Mouse (Mus musculus): ENCODE data around the gene Baat. TPM values are rescaled to one million over a fixed set of nuclear protein-coding genes. Genes with fewer than 3 reads are reported as not detected.

Gene Baat
- not detected in 2 replicates for polyA plus RNA-seq (2014; fragmentation: Nextera tagmentation; extraction: Ambion mirVana)

- Histone ChIP-seq H3K9ac (replicated peaks; ENCODE audit: low read length) (no peak within 1 kb of the TSS), H3K9me3 (replicated peaks; ENCODE audit: control insufficient read depth, low read length) (no peaks in the 10 kb centered on the region), H3K27me3 (ENCODE audit: control insufficient read depth, insufficient read depth, low read length) (no peaks in the 10 kb centered on the region), H3K4me1 (ENCODE audit: control insufficient read depth, insufficient read depth, low read length) (no peaks in the 10 kb centered on the region), H3K4me3 (ENCODE audit: low read depth, low read length) (no peak within 1 kb of the TSS), H3K4me2 (ENCODE audit: low read depth, low read length) (no peak within 1 kb of the TSS), H3K36me3 (replicated peaks; ENCODE audit: control insufficient read depth, insufficient read depth, low read depth, low read length) (no peaks in the 10 kb centered on the region), H3K27ac (replicated peaks; ENCODE audit: low read depth, low read length) (no peak within 1 kb of the TSS)
- ATAC-seq (replicated peaks; ENCODE audit: insufficient number of reproducible peaks, low FRiP score, low TSS enrichment, low read depth) (no peak), DNase-seq (ENCODE audit: low spot score) (no peak)
- 82% methylated on average over 3 of the region's 3 CpGs for WGBS
Measured at GRCm38 (mm10) chr4:49506386-49506785, at the start of gene Baat. Gene Baat, minus strand, starts transcription at chr4:49506557.

GRCm38 (mm10) chr4:49553380-49553779, 47.0 kb upstream of the Baat start:
- 89% methylated on average over 5 of the region's 5 CpGs for WGBS
- ATAC-seq (replicated peaks; ENCODE audit: insufficient number of reproducible peaks, low FRiP score, low TSS enrichment, low read depth) = no peak
- H3K9ac ChIP-seq (replicated peaks; ENCODE audit: low read length) = no peak overlapping the region

GRCm38 (mm10) chr4:49549383-49549782, 43.0 kb upstream of the Baat start, which contains the start of gene Aldob:
Gene Aldob, minus strand, starts transcription at chr4:49549546.
- no peaks in the 10 kb centered on the region for H3K9me3 ChIP-seq (replicated peaks; ENCODE audit: control insufficient read depth, low read length)
- H3K27ac ChIP-seq (replicated peaks; ENCODE audit: low read depth, low read length) = no peak within 1 kb of the TSS
- no peaks in the 10 kb centered on the region for H3K27me3 ChIP-seq (ENCODE audit: control insufficient read depth, insufficient read depth, low read length)
- no peak within 1 kb of the TSS for H3K9ac ChIP-seq (replicated peaks; ENCODE audit: low read length)
- H3K4me3 ChIP-seq (ENCODE audit: low read depth, low read length) = no peak within 1 kb of the TSS
- no peaks in the 10 kb centered on the region for H3K36me3 ChIP-seq (replicated peaks; ENCODE audit: control insufficient read depth, insufficient read depth, low read depth, low read length)
- no peak within 1 kb of the TSS for H3K4me2 ChIP-seq (ENCODE audit: low read depth, low read length)
- no peaks in the 10 kb centered on the region for H3K4me1 ChIP-seq (ENCODE audit: control insufficient read depth, insufficient read depth, low read length)
- DNase-seq (ENCODE audit: low spot score) (no peak), ATAC-seq (replicated peaks; ENCODE audit: insufficient number of reproducible peaks, low FRiP score, low TSS enrichment, low read depth) (no peak)
- 66% methylated on average over 3 of the region's 3 CpGs for WGBS

More at GRCm38 (mm10) chr4:49553380-49553779, 47.0 kb upstream of the Baat start:
- no peaks in the 10 kb centered on the region for H3K36me3 ChIP-seq (replicated peaks; ENCODE audit: control insufficient read depth, insufficient read depth, low read depth, low read length)
- no peak for DNase-seq (ENCODE audit: low spot score)
- no peaks in the 10 kb centered on the region for H3K9me3 ChIP-seq (replicated peaks; ENCODE audit: control insufficient read depth, low read length)
- no peaks in the 10 kb centered on the region for H3K27me3 ChIP-seq (ENCODE audit: control insufficient read depth, insufficient read depth, low read length)
- no peak overlapping the region for H3K4me2 ChIP-seq (ENCODE audit: low read depth, low read length)
- no peaks in the 10 kb centered on the region for H3K4me1 ChIP-seq (ENCODE audit: control insufficient read depth, insufficient read depth, low read length)
- no peak overlapping the region for H3K4me3 ChIP-seq (ENCODE audit: low read depth, low read length)
- H3K27ac ChIP-seq (replicated peaks; ENCODE audit: low read depth, low read length) = no peak overlapping the region

GRCm38 (mm10) chr4:49547544-49548219, 41.3 kb upstream of the Baat start:
- H3K9ac ChIP-seq (replicated peaks; ENCODE audit: low read length) = no peak overlapping the region
- H3K4me2 ChIP-seq (ENCODE audit: low read depth, low read length) = no peak overlapping the region
- H3K27me3 ChIP-seq (ENCODE audit: control insufficient read depth, insufficient read depth, low read length) = no peaks in the 10 kb centered on the region
- WGBS = 88% methylated on average over 7 of the region's 7 CpGs
- no peaks in the 10 kb centered on the region for H3K36me3 ChIP-seq (replicated peaks; ENCODE audit: control insufficient read depth, insufficient read depth, low read depth, low read length)
- DNase-seq (ENCODE audit: low spot score) (no peak), ATAC-seq (replicated peaks; ENCODE audit: insufficient number of reproducible peaks, low FRiP score, low TSS enrichment, low read depth) (no peak)
- H3K9me3 ChIP-seq (replicated peaks; ENCODE audit: control insufficient read depth, low read length) = no peaks in the 10 kb centered on the region
- H3K4me3 ChIP-seq (ENCODE audit: low read depth, low read length) = no peak overlapping the region
- H3K27ac ChIP-seq (replicated peaks; ENCODE audit: low read depth, low read length) = no peak overlapping the region
- H3K4me1 ChIP-seq (ENCODE audit: control insufficient read depth, insufficient read depth, low read length) = no peaks in the 10 kb centered on the region

GRCm38 (mm10) chr4:49546873-49547543, 40.7 kb upstream of the Baat start:
- ATAC-seq (replicated peaks; ENCODE audit: insufficient number of reproducible peaks, low FRiP score, low TSS enrichment, low read depth) = no peak
- WGBS = 75% methylated on average over 6 of the region's 6 CpGs

GRCm38 (mm10) chr4:49546026-49546425, 39.7 kb upstream of the Baat start:
- no peak for DNase-seq (ENCODE audit: low spot score)
- Histone ChIP-seq H3K27me3 (ENCODE audit: control insufficient read depth, insufficient read depth, low read length) (no peaks in the 10 kb centered on the region), H3K4me3 (ENCODE audit: low read depth, low read length) (no peak overlapping the region), H3K4me1 (ENCODE audit: control insufficient read depth, insufficient read depth, low read length) (no peaks in the 10 kb centered on the region), H3K36me3 (replicated peaks; ENCODE audit: control insufficient read depth, insufficient read depth, low read depth, low read length) (no peaks in the 10 kb centered on the region), H3K4me2 (ENCODE audit: low read depth, low read length) (no peak overlapping the region), H3K27ac (replicated peaks; ENCODE audit: low read depth, low read length) (no peak overlapping the region), H3K9me3 (replicated peaks; ENCODE audit: control insufficient read depth, low read length) (no peaks in the 10 kb centered on the region), H3K9ac (replicated peaks; ENCODE audit: low read length) (no peak overlapping the region)
- WGBS = 83% methylated on average over 2 of the region's 2 CpGs
- ATAC-seq (replicated peaks; ENCODE audit: insufficient number of reproducible peaks, low FRiP score, low TSS enrichment, low read depth) = no peak

More at GRCm38 (mm10) chr4:49546873-49547543, 40.7 kb upstream of the Baat start:
- Histone ChIP-seq H3K27ac (replicated peaks; ENCODE audit: low read depth, low read length) (no peak overlapping the region), H3K9me3 (replicated peaks; ENCODE audit: control insufficient read depth, low read length) (no peaks in the 10 kb centered on the region), H3K4me2 (ENCODE audit: low read depth, low read length) (no peak overlapping the region), H3K4me1 (ENCODE audit: control insufficient read depth, insufficient read depth, low read length) (no peaks in the 10 kb centered on the region), H3K9ac (replicated peaks; ENCODE audit: low read length) (no peak overlapping the region), H3K4me3 (ENCODE audit: low read depth, low read length) (no peak overlapping the region), H3K27me3 (ENCODE audit: control insufficient read depth, insufficient read depth, low read length) (no peaks in the 10 kb centered on the region), H3K36me3 (replicated peaks; ENCODE audit: control insufficient read depth, insufficient read depth, low read depth, low read length) (no peaks in the 10 kb centered on the region)
- DNase-seq (ENCODE audit: low spot score) = no peak

- no peak for ATAC-seq (replicated peaks; ENCODE audit: insufficient number of reproducible peaks, low FRiP score, low TSS enrichment, low read depth)
- no peaks in the 10 kb centered on the region for H3K4me1 ChIP-seq (ENCODE audit: control insufficient read depth, insufficient read depth, low read length)
- no peak overlapping the region for H3K4me3 ChIP-seq (ENCODE audit: low read depth, low read length)
- WGBS = 70% methylated on average over 3 of the region's 3 CpGs
- H3K9me3 ChIP-seq (replicated peaks; ENCODE audit: control insufficient read depth, low read length) = no peaks in the 10 kb centered on the region
- H3K9ac ChIP-seq (replicated peaks; ENCODE audit: low read length) = no peak overlapping the region
- no peak overlapping the region for H3K4me2 ChIP-seq (ENCODE audit: low read depth, low read length)
- no peak for DNase-seq (ENCODE audit: low spot score)
- H3K36me3 ChIP-seq (replicated peaks; ENCODE audit: control insufficient read depth, insufficient read depth, low read depth, low read length) = no peaks in the 10 kb centered on the region
- H3K27me3 ChIP-seq (ENCODE audit: control insufficient read depth, insufficient read depth, low read length) = no peaks in the 10 kb centered on the region
- H3K27ac ChIP-seq (replicated peaks; ENCODE audit: low read depth, low read length) = no peak overlapping the region
Measured at GRCm38 (mm10) chr4:49540966-49541365, 34.6 kb upstream of the Baat start.

- H3K9ac ChIP-seq (replicated peaks; ENCODE audit: low read length) = no peak overlapping the region
- no peak overlapping the region for H3K4me2 ChIP-seq (ENCODE audit: low read depth, low read length)
- H3K27me3 ChIP-seq (ENCODE audit: control insufficient read depth, insufficient read depth, low read length) = no peaks in the 10 kb centered on the region
- H3K36me3 ChIP-seq (replicated peaks; ENCODE audit: control insufficient read depth, insufficient read depth, low read depth, low read length) = no peaks in the 10 kb centered on the region
- WGBS = 86% methylated on average over 6 of the region's 6 CpGs
- no peak overlapping the region for H3K27ac ChIP-seq (replicated peaks; ENCODE audit: low read depth, low read length)
- no peak for DNase-seq (ENCODE audit: low spot score)
- H3K4me1 ChIP-seq (ENCODE audit: control insufficient read depth, insufficient read depth, low read length) = no peaks in the 10 kb centered on the region
- no peak for ATAC-seq (replicated peaks; ENCODE audit: insufficient number of reproducible peaks, low FRiP score, low TSS enrichment, low read depth)
- no peaks in the 10 kb centered on the region for H3K9me3 ChIP-seq (replicated peaks; ENCODE audit: control insufficient read depth, low read length)
- H3K4me3 ChIP-seq (ENCODE audit: low read depth, low read length) = no peak overlapping the region
Measured at GRCm38 (mm10) chr4:49539665-49540064, 33.3 kb upstream of the Baat start.

Measured in embryonic facial prominence, embryonic 11.5 days (tissue).